Mouse (Mus musculus) MEL (cell line): ENCODE results near the gene Adamts14.

Experiments used
- CHD2 ChIP-seq: IDR thresholded peaks from 2 replicates; pipeline ENCODE4 v1.6.1; 2011; ENCODE audit warnings: low read length, improper control_type of control experiment
- CTCF ChIP-seq, 3 experiments: IDR thresholded peaks in 2 of 3; conservative IDR thresholded peaks in 1 of 3; 2 replicates each; pipeline ENCODE4 v1.5.1; 2011 to 2012; ENCODE audit warnings: low read length in 3 of 3, low read depth in 2 of 3, mild to moderate bottlenecking in 2 of 3, improper control_type of control experiment in 1 of 3, inconsistent platforms in 1 of 3, mixed read lengths in 1 of 3, moderate library complexity in 1 of 3; ENCODE audit not compliant: control insufficient read depth in 1 of 3, insufficient read depth in 1 of 3, poor library complexity in 1 of 3, severe bottlenecking in 1 of 3
- POLR2A ChIP-seq, 2 experiments: IDR thresholded peaks; 2 replicates each; pipeline ENCODE4 v1.6.1; 2011 to 2012; ENCODE audit warnings: low read length in 2 of 2, mild to moderate bottlenecking in 2 of 2, control low read depth in 1 of 2, improper control_type of control experiment in 1 of 2, low read depth in 1 of 2, moderate library complexity in 1 of 2; ENCODE audit not compliant: control insufficient read depth in 1 of 2, insufficient read depth in 1 of 2, poor library complexity in 1 of 2
- POLR2AphosphoS2 ChIP-seq: IDR thresholded peaks from 2 replicates; pipeline ENCODE4 v1.6.1; 2011; ENCODE audit warnings: low read length, improper control_type of control experiment
- TAL1 ChIP-seq: IDR thresholded peaks from 2 replicates; pipeline ENCODE4 v1.6.1; 2012; ENCODE audit warnings: mild to moderate bottlenecking, inconsistent platforms, low read length, moderate library complexity, mixed read lengths

DNA sequence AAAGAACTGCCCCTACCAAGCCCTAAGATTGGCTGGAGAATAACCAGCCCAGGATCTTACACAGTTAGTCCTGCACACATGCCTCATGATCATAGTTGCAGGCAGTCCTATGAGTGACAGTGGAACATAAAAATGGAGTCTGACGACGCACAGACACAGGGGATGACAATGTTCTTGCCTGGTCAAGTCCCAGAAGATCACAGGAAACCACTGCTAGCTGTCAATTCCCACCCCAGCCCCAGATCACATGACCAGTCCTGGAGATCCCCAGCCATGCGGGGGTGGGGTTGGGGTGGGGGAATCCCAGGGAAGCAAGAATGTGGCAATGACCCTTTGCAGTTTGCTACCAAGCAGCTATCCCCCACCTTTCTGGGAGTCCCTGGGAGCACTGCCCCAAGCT, 69.3 kb downstream of the Adamts14 start:
- TF ChIP-seq POLR2AphosphoS2 (no peak), POLR2A (IDR thresholded peaks at IDR 0.05; ENCODE audit: control insufficient read depth in 1 of 2, insufficient read depth in 1 of 2, low read depth in 1 of 2, low read length in 2 of 2, poor library complexity in 1 of 2) (no peak), TAL1 (no peak), CTCF (IDR thresholded peaks at IDR 0.05 in 2 of 3, conservative IDR thresholded peaks at IDR 0.05 in 1 of 3; ENCODE audit: control insufficient read depth in 1 of 3, insufficient read depth in 1 of 3, low read depth in 2 of 3, low read length in 3 of 3, poor library complexity in 1 of 3, severe bottlenecking in 1 of 3) (no peak), CHD2 (no peak)
